Mouse (Mus musculus): ENCODE measurements at regions not wholly inside any gene's neighbourhood (a gene's known extent, or its start where the extent isn't known, plus 50 kb on each side); places are given as distances from the start of the nearest gene placed in this dataset.

DNA sequence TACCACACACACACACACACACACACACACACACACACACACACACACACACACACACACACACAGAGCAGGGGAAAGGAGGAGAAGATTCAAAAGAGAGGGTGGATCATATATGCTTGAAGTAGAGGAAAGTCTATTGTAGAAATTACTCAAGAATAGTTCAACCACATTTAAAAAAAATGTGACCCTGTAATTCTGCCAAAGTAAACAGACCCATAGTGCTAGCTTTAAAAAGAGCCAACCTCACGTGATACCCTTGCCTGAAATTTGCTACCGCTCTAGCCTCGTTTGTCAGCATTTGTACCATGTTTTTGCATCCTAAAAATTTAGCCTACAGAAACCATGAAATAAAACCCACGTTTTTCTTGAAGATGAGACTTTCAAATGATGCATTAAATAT is 132.6 kb upstream of the Nrip1 start:
- TF ChIP-seq POLR2A (IDR thresholded peaks at IDR 0.05; ENCODE audit: borderline replicate concordance, extremely low read depth, insufficient read depth, insufficient read length, poor library complexity, severe bottlenecking) = no peak
- TF ChIP-seq CTCF (IDR thresholded peaks at IDR 0.05; ENCODE audit: borderline replicate concordance, extremely low read depth, insufficient read depth, insufficient read length) = no peak

All from brain, embryonic 14.5 days (tissue).